ENCODE assay signal across 24 mouse cellular contexts in genomic region chr12:32479451-32479850, GRCm38 (mm10).
A peak's percentile ranks its signal among the peaks of the same experiment; 100 is the strongest.
DNase-seq lines count a peak whose midpoint lies in the region; ATAC-seq lines count a peak whose summit lies in the region.
"Had no signal": no experiment of that assay in that cellular context is flagged by ENCODE, and none has a peak within 500 bp of the region (broad histone marks: within the 10 kb centered on the region; RNA-seq: fewer than 3 reads in every experiment).

No protein-coding gene starts in this region.

- no peak overlapping the region for H3K9ac ChIP-seq in midbrain, embryonic 11.5 days (ENCODE audit: low read length)
- H3K9ac ChIP-seq: embryonic facial prominence, embryonic 12.5 days; embryonic facial prominence, embryonic 15.5 days; forebrain, postnatal 0 days; hindbrain, embryonic 13.5 days had no signal

- peak; percentile 40 to 59 for DNase-seq in kidney, adult 8-10 months
- no peak for DNase-seq in kidney, postnatal 4 days
- peak; percentile 31 for DNase-seq in midbrain, embryonic 11.5 days (ENCODE audit: low spot score, missing footprints)
- no peak for DNase-seq in midbrain, embryonic 10.5 days (ENCODE audit: low spot score)
- DNase-seq in kidney, postnatal 36 days: peak; percentile 58 to 61
- no peak for DNase-seq in heart, postnatal 10 days
- DNase-seq: adrenal gland, adult 2 months; adrenal gland, postnatal 14 days; cerebellum, adult 11 months; cerebellum, adult 2 months; cerebellum, adult 9-11 months; cerebellum, postnatal 25 days; forebrain, postnatal 0 days; gastrocnemius, adult 2 months; gastrocnemius, postnatal 14 days; heart, adult 11 months; heart, postnatal 36 days had no signal

- H3K4me2 ChIP-seq in midbrain, embryonic 11.5 days: no peak overlapping the region
- H3K4me2 ChIP-seq: embryonic facial prominence, embryonic 12.5 days; embryonic facial prominence, embryonic 15.5 days; heart, embryonic 11.5 days; hindbrain, embryonic 13.5 days had no signal

- no peak overlapping the region for H3K4me3 ChIP-seq in midbrain, embryonic 11.5 days (ENCODE audit: low read depth, low read length)
- H3K4me3 ChIP-seq in midbrain, embryonic 10.5 days: no peak overlapping the region
- H3K4me3 ChIP-seq: embryonic facial prominence, embryonic 12.5 days; embryonic facial prominence, embryonic 15.5 days; gastrocnemius, adult 2 months; hindbrain, embryonic 10.5 days; hindbrain, embryonic 13.5 days had no signal

- no peaks in the 10 kb centered on the region for H3K9me3 ChIP-seq in midbrain, embryonic 11.5 days (ENCODE audit: control insufficient read depth, low read length)
- no peaks in the 10 kb centered on the region for H3K9me3 ChIP-seq in midbrain, embryonic 10.5 days (replicated peaks)
- H3K9me3 ChIP-seq: embryonic facial prominence, embryonic 12.5 days; embryonic facial prominence, embryonic 15.5 days; hindbrain, embryonic 10.5 days; hindbrain, embryonic 13.5 days had no signal

- no peaks in the 10 kb centered on the region for H3K4me1 ChIP-seq in midbrain, embryonic 11.5 days (ENCODE audit: control insufficient read depth, insufficient read depth, low read length)
- H3K4me1 ChIP-seq in midbrain, embryonic 10.5 days: no peaks in the 10 kb centered on the region
- H3K4me1 ChIP-seq: embryonic facial prominence, embryonic 12.5 days; embryonic facial prominence, embryonic 15.5 days; hindbrain, embryonic 10.5 days; hindbrain, embryonic 13.5 days had no signal

- no peak for ATAC-seq in midbrain, embryonic 11.5 days (ENCODE audit: low FRiP score)
- ATAC-seq: CD4-positive, CD25-positive, alpha-beta regulatory T cell, adult 4 months; forebrain, embryonic 14.5 days; forebrain, postnatal 0 days had no signal

- WGBS in midbrain, embryonic 11.5 days: 83% methylated on average over 3 of the region's 3 CpGs
- 86% methylated on average over 3 of the region's 3 CpGs for WGBS in midbrain, embryonic 10.5 days

- no peak overlapping the region for H3K27ac ChIP-seq in midbrain, embryonic 11.5 days (ENCODE audit: low read depth, low read length)
- H3K27ac ChIP-seq in midbrain, embryonic 10.5 days (replicated peaks): no peak overlapping the region
- H3K27ac ChIP-seq: embryonic facial prominence, embryonic 12.5 days; embryonic facial prominence, embryonic 15.5 days; gastrocnemius, adult 2 months; hindbrain, embryonic 10.5 days; hindbrain, embryonic 13.5 days had no signal

- no peaks in the 10 kb centered on the region for H3K36me3 ChIP-seq in midbrain, embryonic 11.5 days (ENCODE audit: control insufficient read depth, insufficient read depth, low read length)
- H3K36me3 ChIP-seq in midbrain, embryonic 10.5 days: no peaks in the 10 kb centered on the region
- H3K36me3 ChIP-seq: embryonic facial prominence, embryonic 12.5 days; embryonic facial prominence, embryonic 15.5 days; hindbrain, embryonic 10.5 days; hindbrain, embryonic 13.5 days had no signal

- intact Hi-C loops in heart, postnatal 10 days (cut with DNase I): no loop called here

- no peaks in the 10 kb centered on the region for H3K27me3 ChIP-seq in midbrain, embryonic 11.5 days (ENCODE audit: control insufficient read depth, insufficient read depth, low read length)
- H3K27me3 ChIP-seq in midbrain, embryonic 10.5 days (ENCODE audit: low read depth, poor library complexity, severe bottlenecking): no peaks in the 10 kb centered on the region
- H3K27me3 ChIP-seq: embryonic facial prominence, embryonic 12.5 days; embryonic facial prominence, embryonic 15.5 days; hindbrain, embryonic 13.5 days had no signal

Comparison
In these comparisons a context has a peak if more than half of its experiments do, and no peak if none do; other contexts are left out.
1. DNase-seq: peak in kidney, adult 8-10 months (2 of 2), midbrain, embryonic 11.5 days (single experiment) and kidney, postnatal 36 days (2 of 2); none in kidney, postnatal 4 days (0 of 2), midbrain, embryonic 10.5 days (single experiment) and heart, postnatal 10 days (0 of 2).